10 mouse cellular contexts compared by ENCODE assay signal in genomic region chr15:30927632-30928031, GRCm38 (mm10).
DNase-seq lines count a peak whose midpoint lies in the region; TF ChIP-seq lines count a peak whose summit lies in the region.
"Had no signal": no experiment of that assay in that cellular context is flagged by ENCODE, and none has a peak within 500 bp of the region (broad histone marks: within the 10 kb centered on the region; RNA-seq: fewer than 3 reads in every experiment).

No protein-coding gene starts in this region.

- no peaks in the 10 kb centered on the region for H3K36me3 ChIP-seq in E14TG2a.4 (ENCODE audit: insufficient read depth, low read length)
- H3K36me3 ChIP-seq: liver, embryonic 13.5 days; stomach, embryonic 15.5 days had no signal

- no peaks in the 10 kb centered on the region for H3K27me3 ChIP-seq in E14TG2a.4 (ENCODE audit: insufficient read depth, low read length)
- H3K27me3 ChIP-seq: liver, embryonic 13.5 days; stomach, embryonic 15.5 days had no signal

- H3K4me1 ChIP-seq in E14TG2a.4 (replicated peaks; ENCODE audit: low read depth, low read length): no peaks in the 10 kb centered on the region
- H3K4me1 ChIP-seq: liver, embryonic 13.5 days; stomach, embryonic 15.5 days had no signal

- peak; percentile 73 for TF ChIP-seq CTCF in E14TG2a.4 (conservative IDR thresholded peaks at IDR 0.05; ENCODE audit: low read length)

- DNase-seq in kidney, adult 8-10 months: peak; percentile 1 to 9
- DNase-seq in kidney, adult 11 months: no peak
- peak; percentile 5 for DNase-seq in A20 (ENCODE audit: low read depth, low spot score)
- peak; percentile 18 for DNase-seq in forelimb bud, embryonic 11.5 days (ENCODE audit: low read depth, low spot score)
- peak; percentile 53 for DNase-seq in retina, embryonic 14.5 days (ENCODE audit: low spot score)
- DNase-seq in layer of hippocampus, adult 9-11 months: no peak
- DNase-seq: liver, embryonic 13.5 days had no signal

- H3K9me3 ChIP-seq in E14TG2a.4 (ENCODE audit: low read length): no peaks in the 10 kb centered on the region
- H3K9me3 ChIP-seq: liver, embryonic 13.5 days; stomach, embryonic 15.5 days had no signal

- H3K4me3 ChIP-seq in E14TG2a.4 (replicated peaks; ENCODE audit: low read length): no peak overlapping the region
- H3K4me3 ChIP-seq: erythroblast, embryonic 14.5 days; liver, embryonic 13.5 days; stomach, embryonic 15.5 days had no signal

Comparison
In these comparisons a context has a peak if more than half of its experiments do, and no peak if none do; other contexts are left out.
1. DNase-seq: peak in kidney, adult 8-10 months (2 of 2), A20 (single experiment), forelimb bud, embryonic 11.5 days (single experiment) and retina, embryonic 14.5 days (single experiment); none in kidney, adult 11 months (single experiment) and layer of hippocampus, adult 9-11 months (single experiment).